Mouse (Mus musculus) embryonic facial prominence, embryonic 15.5 days (tissue): ENCODE measurements at regions not wholly inside any gene's neighbourhood (a gene's known extent, or its start where the extent isn't known, plus 50 kb on each side); places are given as distances from the start of the nearest gene placed in this dataset.
A peak's percentile ranks its signal among the peaks of the same experiment; 100 is the strongest.

Experiments used
- ATAC-seq: fragments of 200-750 bp; cut with Nextera tagmentation; 2 replicates; pipeline ENCODE4 v1.8.0; 2017; ENCODE audit warnings: low read depth, moderate TSS enrichment; ENCODE audit not compliant: insufficient number of reproducible peaks, low FRiP score, low TSS enrichment
- H3K27ac ChIP-seq: fragments of 300-500 bp; sonication (generic); replicated peaks from 2 replicates; pipeline ENCODE4 v1.5.1; 2015; ENCODE audit warnings: mild to moderate bottlenecking, inconsistent platforms
- H3K27me3 ChIP-seq: fragments of 300-500 bp; sonication (generic); 2 replicates; pipeline ENCODE4 v1.6.1; 2015; ENCODE audit warnings: inconsistent platforms
- H3K36me3 ChIP-seq: fragments of 300-500 bp; sonication (generic); 2 replicates; pipeline ENCODE4 v1.6.1; 2015; ENCODE audit warnings: mild to moderate bottlenecking, inconsistent platforms
- H3K4me1 ChIP-seq: fragments of 300-500 bp; sonication (generic); 2 replicates; pipeline ENCODE4 v1.6.1; 2015; ENCODE audit warnings: inconsistent platforms
- H3K4me2 ChIP-seq: fragments of 300-500 bp; sonication (generic); replicated peaks from 2 replicates; pipeline ENCODE4 v1.6.1; 2015; ENCODE audit warnings: mild to moderate bottlenecking, inconsistent platforms
- H3K4me3 ChIP-seq: fragments of 300-500 bp; sonication (generic); replicated peaks from 2 replicates; pipeline ENCODE4 v1.5.1; 2015; ENCODE audit warnings: mild to moderate bottlenecking, inconsistent platforms
- H3K9ac ChIP-seq: fragments of 300-500 bp; sonication (generic); 2 replicates; pipeline ENCODE4 v1.6.1; 2015; ENCODE audit warnings: inconsistent platforms
- H3K9me3 ChIP-seq: fragments of 300-500 bp; sonication (generic); replicated peaks from 2 replicates; pipeline ENCODE4 v1.6.1; 2016; ENCODE audit warnings: inconsistent platforms
- WGBS: fragments of 180-500 bp; shearing (Covaris S2); methylation state at CpG from one replicate; pipeline ENCODE4 v1.1.7; 2015; 5-methylcytosine and 5-hydroxymethylcytosine counted together

GRCm38 (mm10) chr12:88530450-88531143 is 170.2 kb downstream of the Adck1 start:
- Histone ChIP-seq H3K9ac (no peak overlapping the region), H3K4me1 (0 out of 2 replicates have a peak, but pooled peaks cover 3% of the 10 kb centered on the region), H3K4me2 (no peak overlapping the region), H3K27me3 (no peaks in the 10 kb centered on the region), H3K36me3 (no peaks in the 10 kb centered on the region), H3K4me3 (no peak overlapping the region), H3K27ac (no peak overlapping the region), H3K9me3 (no peaks in the 10 kb centered on the region)
- ATAC-seq = peak; percentile 47; the same call in 1 of the 2 replicates
- WGBS = 57% methylated on average over 5 of the region's 5 CpGs

GRCm38 (mm10) chr12:88532261-88532973 is 172.1 kb downstream of the Adck1 start:
- ATAC-seq = peak; percentile 50; the same call in 1 of the 2 replicates
- peak overlapping the region; percentile 69 for H3K27ac ChIP-seq
- no peak overlapping the region for H3K4me2 ChIP-seq

GRCm38 (mm10) chr12:88551856-88552255 is 170.8 kb upstream of the Nrxn3 start:
- WGBS = 71% methylated on average over 1 of the region's 1 CpGs
- Histone ChIP-seq H3K4me3 (no peak overlapping the region), H3K27me3 (no peaks in the 10 kb centered on the region), H3K36me3 (no peaks in the 10 kb centered on the region), H3K4me1 (peaks cover 4% of the 10 kb centered on the region; the same call in 1 of the 2 replicates), H3K9ac (no peak overlapping the region), H3K27ac (no peak overlapping the region), H3K4me2 (no peak overlapping the region), H3K9me3 (no peaks in the 10 kb centered on the region)
- no peak for ATAC-seq

More at GRCm38 (mm10) chr12:88532261-88532973, 172.1 kb downstream of the Adck1 start:
- Histone ChIP-seq H3K9ac (no peak overlapping the region), H3K4me1 (0 out of 2 replicates have a peak, but pooled peaks cover 3% of the 10 kb centered on the region), H3K36me3 (no peaks in the 10 kb centered on the region), H3K9me3 (no peaks in the 10 kb centered on the region), H3K27me3 (no peaks in the 10 kb centered on the region), H3K4me3 (no peak overlapping the region)
- 24% methylated on average over 8 of the region's 8 CpGs for WGBS

GRCm38 (mm10) chr12:88555475-88555874 is 167.2 kb upstream of the Nrxn3 start:
- Histone ChIP-seq H3K4me2 (no peak overlapping the region), H3K4me1 (peaks cover 5% of the 10 kb centered on the region; the same call in 1 of the 2 replicates), H3K9me3 (no peaks in the 10 kb centered on the region), H3K9ac (no peak overlapping the region), H3K27ac (peak overlapping the region; percentile 74), H3K36me3 (no peaks in the 10 kb centered on the region), H3K27me3 (no peaks in the 10 kb centered on the region), H3K4me3 (no peak overlapping the region)
- 41% methylated on average over 2 of the region's 2 CpGs for WGBS
- ATAC-seq = peak; percentile 73

GRCm38 (mm10) chr12:88558036-88558435 is 164.6 kb upstream of the Nrxn3 start:
- Histone ChIP-seq H3K4me1 (peaks cover 5% of the 10 kb centered on the region; the same call in 1 of the 2 replicates), H3K9me3 (no peaks in the 10 kb centered on the region), H3K4me2 (no peak overlapping the region), H3K27ac (no peak overlapping the region), H3K36me3 (no peaks in the 10 kb centered on the region), H3K4me3 (no peak overlapping the region), H3K27me3 (no peaks in the 10 kb centered on the region), H3K9ac (no peak overlapping the region)
- 79% methylated on average over 3 of the region's 3 CpGs for WGBS
- ATAC-seq = no peak

- WGBS = 13% methylated on average over 8 of the region's 8 CpGs
- Histone ChIP-seq H3K9me3 (no peaks in the 10 kb centered on the region), H3K4me3 (no peak overlapping the region), H3K27me3 (no peaks in the 10 kb centered on the region), H3K4me2 (no peak overlapping the region), H3K36me3 (no peaks in the 10 kb centered on the region), H3K4me1 (no peaks in the 10 kb centered on the region), H3K9ac (no peak overlapping the region), H3K27ac (no peak overlapping the region)
- peak; percentile 90 for ATAC-seq
These were observed 142.7 kb upstream of the Nrxn3 start for GRCm38 (mm10) chr12:88579974-88580373.

- no peaks in the 10 kb centered on the region for H3K4me1 ChIP-seq
- no peak for ATAC-seq
- no peak overlapping the region for H3K9ac ChIP-seq
- no peaks in the 10 kb centered on the region for H3K9me3 ChIP-seq
- no peaks in the 10 kb centered on the region for H3K27me3 ChIP-seq
- no peaks in the 10 kb centered on the region for H3K36me3 ChIP-seq
- no peak overlapping the region for H3K27ac ChIP-seq
- no peak overlapping the region for H3K4me2 ChIP-seq
- no peak overlapping the region for H3K4me3 ChIP-seq
These were observed 116.7 kb upstream of the Nrxn3 start for GRCm38 (mm10) chr12:88605939-88606338.

- Histone ChIP-seq H3K4me1 (no peaks in the 10 kb centered on the region), H3K27me3 (no peaks in the 10 kb centered on the region), H3K9me3 (no peaks in the 10 kb centered on the region), H3K4me2 (no peak overlapping the region), H3K4me3 (no peak overlapping the region), H3K36me3 (no peaks in the 10 kb centered on the region), H3K9ac (no peak overlapping the region), H3K27ac (no peak overlapping the region)
- WGBS = 32% methylated on average over 2 of the region's 2 CpGs
- ATAC-seq = peak; percentile 80
These were observed 102.6 kb upstream of the Nrxn3 start for GRCm38 (mm10) chr12:88620084-88620483.

- no peaks in the 10 kb centered on the region for H3K4me1 ChIP-seq
- H3K4me2 ChIP-seq = no peak overlapping the region
- no peaks in the 10 kb centered on the region for H3K9me3 ChIP-seq
- no peak overlapping the region for H3K4me3 ChIP-seq
- no peak; the same call in 1 of the 2 replicates for ATAC-seq
- H3K9ac ChIP-seq = no peak overlapping the region
- H3K36me3 ChIP-seq = no peaks in the 10 kb centered on the region
- H3K27me3 ChIP-seq = no peaks in the 10 kb centered on the region
- H3K27ac ChIP-seq = no peak overlapping the region
These were observed 78.4 kb upstream of the Nrxn3 start for GRCm38 (mm10) chr12:88644281-88644680.

GRCm38 (mm10) chr12:88652001-88652719 is 70.5 kb upstream of the Nrxn3 start:
- H3K9ac ChIP-seq = no peak overlapping the region
- WGBS = 66% methylated on average over 3 of the region's 3 CpGs
- no peak overlapping the region for H3K4me3 ChIP-seq
- H3K9me3 ChIP-seq = no peaks in the 10 kb centered on the region
- no peaks in the 10 kb centered on the region for H3K4me1 ChIP-seq
- H3K4me2 ChIP-seq = no peak overlapping the region
- no peak for ATAC-seq
- no peaks in the 10 kb centered on the region for H3K36me3 ChIP-seq
- H3K27ac ChIP-seq = no peak overlapping the region
- H3K27me3 ChIP-seq = no peaks in the 10 kb centered on the region
